Mouse (Mus musculus) testis, adult 2 months (tissue): ENCODE data around the gene Olfml2a.

Experiments used
- CTCF ChIP-seq: fragments of 200-500 bp; IDR thresholded peaks from 2 replicates; pipeline ENCODE4 v1.5.1; 2012; ENCODE audit warnings: low read depth, mild to moderate bottlenecking, inconsistent platforms, low read length, moderate library complexity; ENCODE audit not compliant: control insufficient read depth, insufficient read depth, insufficient replicate concordance
- POLR2A ChIP-seq: fragments of 200-500 bp; IDR thresholded peaks from 2 replicates; pipeline ENCODE4 v1.6.1; 2012; ENCODE audit warnings: low read depth, mild to moderate bottlenecking, inconsistent platforms, low read length, moderate library complexity; ENCODE audit not compliant: control insufficient read depth

DNA sequence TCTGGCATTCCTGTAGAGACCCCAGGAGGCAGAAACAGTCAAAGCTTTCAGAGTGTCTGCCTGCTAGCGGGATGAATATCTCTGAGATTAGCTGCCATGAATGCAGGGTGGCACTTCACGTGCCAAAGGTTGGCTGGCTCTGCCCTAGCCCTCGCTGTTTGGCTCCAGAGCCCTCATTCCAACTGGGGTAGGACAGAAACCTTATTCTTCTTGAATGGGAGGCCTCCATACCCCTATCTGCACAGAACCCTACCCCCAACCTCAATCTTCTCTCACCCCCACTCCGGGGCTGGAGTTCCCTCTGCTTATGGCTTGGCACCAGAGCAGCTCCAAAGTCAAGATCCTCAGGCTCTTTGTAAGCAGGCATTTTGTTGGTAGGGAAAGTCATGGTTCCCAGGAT, 46.1 kb downstream of the Olfml2a start:
- TF ChIP-seq CTCF = no peak
- TF ChIP-seq POLR2A = no peak
